Mouse (Mus musculus): Measurements from ENCODE around the gene Hmx1.

The Hmx1 gene

DNA sequence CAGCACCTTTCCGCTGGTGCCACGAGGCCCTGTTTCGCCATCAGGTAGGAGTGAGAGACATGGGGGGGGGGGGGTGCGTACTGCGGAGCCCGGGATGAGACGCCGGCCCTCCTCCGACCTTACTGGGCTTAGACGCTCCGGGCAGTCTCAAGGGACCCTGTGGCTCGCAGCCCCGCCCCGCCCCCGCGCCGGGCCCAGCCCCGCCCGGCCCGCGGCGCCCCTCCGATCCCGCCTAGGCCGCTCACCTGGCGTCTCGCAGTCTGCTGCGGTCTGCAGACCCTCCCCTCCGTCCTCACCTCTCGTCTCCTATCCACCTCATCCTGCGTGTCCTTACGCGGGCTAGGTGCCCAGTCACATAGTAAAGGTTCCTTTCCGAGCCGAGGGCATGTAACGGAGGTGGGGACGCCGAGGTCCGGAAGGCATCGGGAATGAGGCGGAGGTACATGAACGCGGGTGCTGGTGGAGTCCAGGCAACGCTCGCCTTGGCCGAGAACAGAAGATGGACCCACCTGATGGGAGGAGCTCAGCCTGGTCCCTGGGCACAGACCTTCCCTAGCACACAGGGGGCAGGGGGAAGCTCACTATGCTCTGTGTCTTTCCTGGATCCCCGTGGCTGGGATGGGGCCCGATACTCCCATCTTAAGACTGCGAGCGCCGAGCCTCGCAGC is 8.9 kb downstream of the Hmx1 start:
- no peak for DNase-seq (ENCODE audit: low read depth, low spot score)

DNA sequence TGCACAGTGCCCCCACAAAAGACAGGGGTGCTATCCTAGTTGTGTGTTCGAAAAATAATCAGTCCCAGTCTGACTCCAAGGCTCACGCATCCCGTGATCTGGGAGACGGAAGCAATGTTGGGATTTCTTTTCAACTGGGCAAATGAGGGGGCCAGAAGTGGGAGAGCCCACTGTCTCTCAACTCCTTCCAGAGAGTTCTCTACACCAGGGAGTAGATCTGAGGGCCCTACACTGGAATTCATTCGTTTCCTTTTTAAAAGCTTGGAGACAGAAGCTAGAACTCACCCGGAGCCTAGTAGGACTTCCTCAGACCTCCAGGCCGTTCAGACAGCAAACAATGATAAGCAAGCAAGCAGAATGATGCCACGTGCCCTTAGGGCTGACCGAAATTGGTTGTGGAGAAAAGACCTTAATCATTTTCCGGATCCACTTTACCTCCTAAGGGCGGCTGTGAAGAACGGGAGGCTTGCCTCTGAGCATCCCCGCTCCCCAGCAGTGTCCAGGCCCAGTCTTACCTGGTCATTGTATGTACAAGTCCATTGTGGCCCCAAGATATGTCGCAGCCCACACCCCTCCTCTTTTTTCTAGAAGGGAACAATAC is 9.5 kb downstream of the Hmx1 start:
- no peak for DNase-seq (ENCODE audit: low read depth, low spot score)

DNA sequence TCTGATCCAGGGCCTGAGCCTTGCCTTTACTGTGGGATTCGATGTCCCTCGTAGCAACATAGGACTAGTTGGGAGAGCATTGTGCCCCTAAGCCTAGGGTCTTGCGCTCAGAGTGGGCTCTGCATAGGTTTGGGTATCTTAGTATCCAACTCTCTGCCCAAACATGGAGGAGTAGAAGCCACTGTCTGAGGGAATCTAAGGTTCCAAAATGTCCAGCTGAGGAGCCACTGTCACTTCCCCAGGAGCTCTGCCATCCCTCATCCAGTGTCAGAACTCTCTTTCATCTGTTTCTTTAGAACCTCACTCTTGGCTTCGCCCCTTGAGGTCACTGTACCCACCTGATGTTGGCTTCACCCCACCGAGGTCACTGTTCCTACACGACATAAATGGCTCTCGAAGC is 10.2 kb downstream of the Hmx1 start:
- no peak for DNase-seq (ENCODE audit: low read depth, low spot score)

DNA sequence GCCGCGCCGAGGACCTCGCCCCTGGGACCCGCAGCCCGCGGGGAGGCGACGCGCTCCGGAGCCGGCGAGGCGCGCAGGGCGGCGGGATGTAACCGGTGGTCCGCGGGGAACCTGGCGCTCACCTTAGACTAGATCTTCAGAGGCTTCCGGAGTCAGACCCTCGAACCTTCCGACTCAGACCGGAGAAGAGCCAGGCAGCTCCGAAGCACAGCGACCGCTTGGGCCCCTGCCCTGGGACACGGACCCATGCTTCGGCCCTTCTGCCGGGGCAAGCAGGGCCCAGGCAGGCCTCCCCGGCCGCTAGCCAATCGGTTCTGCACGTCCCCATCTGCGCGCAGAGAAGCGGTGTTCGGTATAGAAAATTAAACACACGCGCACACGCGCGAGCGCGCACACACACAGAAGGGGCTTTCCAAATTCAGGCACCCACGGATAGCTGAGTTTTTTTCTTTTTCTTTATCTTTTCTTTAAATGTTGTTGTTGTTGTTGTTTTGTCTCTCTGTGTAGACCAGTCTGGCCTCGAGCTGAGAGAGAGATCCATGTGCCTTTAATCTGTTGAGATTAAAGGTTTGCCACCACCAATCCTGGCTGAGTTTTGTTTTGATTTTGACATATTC is 10.9 kb downstream of the Hmx1 start:
- DNase-seq (ENCODE audit: low read depth, low spot score): no peak

DNA sequence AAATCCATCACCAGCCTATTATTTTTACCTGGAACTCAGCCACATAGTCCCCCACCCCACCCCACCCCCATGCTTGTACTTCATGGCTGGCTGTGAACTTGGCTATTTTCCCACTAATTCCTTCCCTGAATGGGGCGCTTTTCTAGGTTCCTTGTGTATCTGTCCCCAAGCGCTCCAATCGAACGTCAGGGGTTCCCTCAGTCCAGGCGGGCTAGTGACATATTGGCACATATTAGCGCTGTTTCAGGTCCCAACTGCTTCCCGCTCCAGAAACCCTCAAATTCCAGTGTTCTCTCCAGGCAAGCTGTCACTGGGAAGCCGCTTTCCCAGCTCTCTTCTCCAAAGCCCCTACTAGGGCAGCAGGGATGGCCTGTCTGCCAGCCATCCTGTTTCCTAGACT is 12.3 kb downstream of the Hmx1 start:
- DNase-seq (ENCODE audit: low read depth, low spot score): no peak

DNA sequence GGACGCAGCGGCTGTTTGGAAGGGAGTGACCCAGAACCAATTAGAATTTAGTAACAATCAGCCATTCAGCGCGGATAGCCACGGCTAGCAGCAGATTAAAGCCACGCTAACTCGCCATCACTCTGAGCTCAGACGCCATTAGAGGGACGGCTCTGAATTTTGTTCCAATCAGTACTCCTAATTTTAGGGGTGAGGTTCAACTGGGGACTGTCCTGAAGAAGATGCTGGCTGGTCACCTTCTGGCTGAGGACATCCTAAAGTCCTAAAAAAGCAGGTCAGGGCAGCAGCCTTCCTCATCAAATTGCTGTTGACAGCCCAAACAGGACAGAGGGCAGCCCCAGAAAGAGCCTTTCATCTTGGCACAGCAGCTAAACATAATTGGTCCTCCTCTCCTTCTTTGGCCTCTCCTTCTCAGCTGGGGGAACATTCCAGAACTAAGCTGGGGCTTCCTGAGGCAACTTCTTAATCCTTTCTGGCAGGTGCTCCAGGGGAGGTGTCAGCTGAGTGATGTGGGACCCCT is 18.6 kb downstream of the Hmx1 start:
- DNase-seq (ENCODE audit: low read depth, low spot score): no peak

DNA sequence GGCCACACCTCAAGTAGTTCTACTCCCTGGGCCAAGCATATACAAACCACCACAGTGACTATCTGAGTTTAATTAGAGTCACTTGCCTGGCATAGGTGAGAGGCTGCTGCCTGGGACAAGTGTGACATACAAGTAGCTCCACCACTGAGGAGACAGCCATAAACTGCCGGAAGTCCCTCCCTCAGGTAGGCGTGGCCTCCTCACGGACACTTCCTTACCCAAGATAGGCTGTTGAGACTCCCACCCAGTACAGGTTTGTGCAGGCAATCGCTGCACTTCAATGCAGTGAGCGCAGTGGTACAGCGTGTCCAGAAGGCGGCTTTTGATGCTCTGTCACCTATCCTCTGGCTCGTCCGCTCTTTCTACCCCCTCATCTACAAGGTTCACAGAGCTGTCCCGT is 22.1 kb downstream of the Hmx1 start:
- DNase-seq (ENCODE audit: low read depth, low spot score): no peak

DNA sequence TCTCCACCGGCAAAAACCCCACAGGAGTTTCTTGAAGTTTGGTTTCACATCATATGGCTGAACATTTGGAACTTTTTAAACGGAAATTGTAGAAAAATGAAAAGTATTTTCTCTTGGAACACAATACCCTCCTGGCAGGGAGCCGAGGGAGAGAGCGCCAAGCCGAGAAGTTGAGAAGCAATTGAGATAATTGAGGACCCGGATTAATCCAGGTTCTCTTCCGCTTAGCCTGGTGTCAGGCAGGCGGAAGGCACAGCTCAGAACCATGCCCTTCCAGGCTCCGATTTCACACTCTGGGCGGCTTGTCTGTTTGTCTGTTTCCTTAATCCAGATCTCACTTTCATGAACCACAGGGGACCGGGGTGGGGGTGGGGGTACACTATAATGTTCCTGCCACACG is 23.9 kb downstream of the Hmx1 start:
- no peak for DNase-seq (ENCODE audit: low read depth, low spot score)

DNA sequence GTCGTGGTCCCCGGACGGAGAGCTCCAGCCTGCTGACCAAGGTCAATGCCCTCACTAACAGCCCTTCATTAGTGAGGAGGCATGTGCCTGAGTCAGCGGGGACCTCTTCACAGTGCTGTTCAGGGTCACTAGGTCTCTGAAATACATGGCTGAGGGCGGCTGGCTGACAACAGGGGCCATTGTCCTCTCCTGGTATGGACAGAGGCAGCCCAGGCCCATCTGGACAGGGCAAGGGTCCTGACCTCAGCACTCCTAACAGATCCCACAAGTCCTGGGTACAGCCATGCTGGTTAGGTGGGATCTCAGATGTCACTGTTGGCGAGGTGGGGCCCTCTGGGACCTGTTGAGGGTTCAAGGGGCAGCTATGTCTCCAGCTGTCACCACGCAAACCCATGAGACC is 28.8 kb downstream of the Hmx1 start:
- DNase-seq (ENCODE audit: low read depth, low spot score): no peak

DNA sequence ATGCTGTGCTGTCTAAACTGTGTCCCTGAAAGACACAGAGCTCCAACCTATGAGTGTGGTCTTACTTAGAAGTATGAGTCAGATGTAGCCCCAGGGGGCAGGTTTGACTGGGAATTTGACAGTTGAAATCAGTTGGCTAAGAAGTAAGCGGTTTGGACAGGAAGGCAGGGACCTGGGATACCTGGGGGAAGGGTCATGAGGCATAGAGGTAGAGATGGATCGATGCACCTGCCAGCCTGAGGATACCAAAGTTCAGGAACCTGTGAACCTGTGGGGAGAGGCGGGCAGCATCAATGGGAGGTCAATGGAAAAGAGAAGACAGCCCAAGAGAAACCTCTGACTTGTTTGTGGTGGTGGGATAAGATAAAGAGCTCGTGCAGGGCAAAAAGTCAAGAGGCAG is 32.7 kb downstream of the Hmx1 start:
- DNase-seq (ENCODE audit: low read depth, low spot score): no peak

DNA sequence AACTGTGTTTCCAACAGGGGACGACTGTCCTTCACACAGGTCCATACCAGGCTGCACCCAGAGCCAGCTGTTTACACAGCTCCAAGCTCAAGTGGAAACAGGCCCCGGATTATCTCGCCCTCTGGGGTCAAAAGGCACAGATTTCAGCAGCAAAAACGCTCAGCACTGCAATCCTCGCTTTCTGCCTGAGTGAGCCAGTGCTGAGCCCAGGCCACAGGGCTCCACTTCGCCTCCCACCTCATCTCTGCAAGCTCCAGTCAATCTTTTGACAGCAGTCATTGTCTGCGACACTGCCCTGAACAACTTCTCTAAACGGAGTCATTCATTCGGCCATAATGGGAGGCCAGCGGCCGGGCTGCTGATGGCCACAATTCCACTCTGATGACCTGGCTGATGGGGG is 36.3 kb downstream of the Hmx1 start:
- no peak for DNase-seq (ENCODE audit: low read depth, low spot score)

DNA sequence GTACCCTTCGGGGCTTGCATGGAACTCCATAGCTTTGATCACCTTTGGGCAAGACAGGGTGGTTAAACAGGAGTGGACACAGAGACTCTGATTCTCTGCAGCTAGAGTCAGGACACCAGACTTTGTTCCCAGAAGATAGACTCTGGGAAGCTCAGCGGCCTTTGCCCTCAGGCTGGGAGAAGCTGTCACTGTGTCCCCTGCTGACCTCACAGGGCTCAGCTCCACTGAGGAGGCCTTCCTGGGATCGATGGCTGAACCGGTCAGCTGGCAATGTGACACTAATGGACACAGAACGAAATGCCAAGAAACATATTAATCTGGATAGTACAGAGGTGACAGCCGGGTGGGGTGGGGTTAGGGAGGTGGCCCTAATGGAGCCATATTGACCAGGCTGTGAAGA is 39.0 kb downstream of the Hmx1 start:
- DNase-seq (ENCODE audit: low read depth, low spot score): no peak

DNA sequence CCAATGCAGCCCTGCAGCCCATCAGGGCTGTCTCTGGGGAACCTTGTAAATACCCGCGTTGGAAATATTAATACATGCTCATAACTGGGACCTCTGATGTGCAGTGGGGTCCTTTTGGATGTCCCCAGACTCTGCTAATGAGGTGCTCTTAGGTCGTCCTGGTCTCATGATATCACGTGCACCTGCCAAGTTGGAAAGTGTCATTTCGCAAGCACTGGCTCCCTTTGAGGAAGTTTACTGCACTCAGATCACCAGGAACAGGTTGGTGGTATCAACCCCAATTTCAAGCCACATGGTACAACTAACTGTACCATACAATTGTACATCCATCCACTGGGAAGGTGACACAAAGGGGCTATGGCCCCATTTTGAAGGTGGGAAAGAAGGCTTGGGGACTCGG is 39.5 kb downstream of the Hmx1 start:
- DNase-seq (ENCODE audit: low read depth, low spot score): no peak

DNA sequence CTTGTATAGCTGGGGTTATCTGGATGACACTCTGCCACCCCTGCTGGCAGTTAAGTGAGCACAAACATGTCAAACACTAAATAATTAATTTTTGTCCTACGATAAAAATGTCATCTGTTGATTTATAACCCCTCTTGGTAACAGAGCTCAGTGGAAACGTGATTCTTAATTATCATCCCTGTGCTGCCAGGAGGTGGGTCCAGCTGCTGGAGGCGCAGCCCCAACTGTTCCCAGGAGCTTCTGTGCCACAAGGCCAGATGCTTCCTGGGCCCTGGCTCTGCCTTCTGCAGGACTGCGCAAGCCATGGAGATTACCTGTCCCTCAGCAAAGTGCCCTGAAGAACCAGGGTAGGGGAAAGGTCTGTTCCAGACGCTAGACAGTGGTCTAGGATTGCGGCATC is 43.2 kb downstream of the Hmx1 start:
- no peak for DNase-seq (ENCODE audit: low read depth, low spot score)

DNA sequence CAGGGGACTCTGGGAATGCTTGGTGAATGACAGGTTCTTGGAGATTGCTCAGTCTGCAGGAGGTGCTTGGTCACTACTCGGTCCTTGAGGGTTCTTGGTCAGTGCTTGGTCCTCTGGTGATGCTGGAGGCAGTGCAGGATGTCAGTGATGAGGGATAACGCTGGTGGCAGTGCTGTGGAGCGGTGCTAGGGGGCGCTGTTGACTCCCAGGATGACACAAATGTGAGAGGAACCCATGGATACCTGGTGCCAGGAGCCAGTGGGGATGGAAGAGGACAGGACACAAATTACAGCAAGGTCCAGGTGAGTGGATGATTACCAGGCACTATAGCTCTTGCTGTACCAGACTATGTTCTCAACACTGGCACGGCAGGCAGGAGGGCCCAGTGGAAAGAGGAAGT is 45.1 kb downstream of the Hmx1 start:
- DNase-seq (ENCODE audit: low read depth, low spot score): no peak

DNA sequence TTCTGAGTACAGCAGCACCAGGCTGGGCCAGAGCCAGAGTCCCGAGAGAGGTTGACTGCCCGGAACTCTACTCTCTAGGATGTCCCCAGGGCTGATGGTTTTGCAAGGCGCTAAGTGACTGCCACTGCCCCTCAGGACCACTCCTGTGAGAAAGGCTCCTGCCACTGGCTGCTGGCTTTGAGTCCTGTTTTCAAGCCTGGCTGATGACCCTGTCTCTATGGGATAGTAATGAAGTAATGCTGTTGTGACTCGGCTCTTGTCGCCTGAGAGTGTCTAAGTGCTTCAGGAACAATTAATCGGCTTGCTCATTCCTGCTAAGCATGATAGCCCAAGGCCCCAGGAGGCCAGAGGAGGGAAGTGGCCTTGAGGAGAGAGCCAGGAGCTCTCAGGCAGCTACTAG is 45.8 kb downstream of the Hmx1 start:
- no peak for DNase-seq (ENCODE audit: low read depth, low spot score)

DNA sequence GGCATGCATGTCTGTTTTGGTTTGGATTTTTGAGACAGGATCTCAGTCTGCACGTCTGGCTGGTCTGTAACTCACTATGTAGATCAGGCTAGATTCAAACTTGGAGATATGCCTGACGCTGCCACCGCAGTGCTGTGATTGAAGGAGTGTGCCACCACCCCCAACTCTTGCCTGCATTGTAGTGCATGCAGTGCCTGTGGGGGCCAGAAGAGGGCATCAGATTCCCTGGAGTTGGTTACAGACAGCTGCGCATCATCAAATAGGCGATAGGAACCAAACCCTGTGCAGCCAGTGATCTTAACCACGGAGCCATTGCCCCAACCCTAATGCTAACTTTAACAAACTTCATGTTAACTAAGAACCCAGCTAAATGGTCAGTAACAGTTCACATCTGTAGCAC is 49.9 kb downstream of the Hmx1 start:
- no peak for DNase-seq (ENCODE audit: low read depth, low spot score)

DNA sequence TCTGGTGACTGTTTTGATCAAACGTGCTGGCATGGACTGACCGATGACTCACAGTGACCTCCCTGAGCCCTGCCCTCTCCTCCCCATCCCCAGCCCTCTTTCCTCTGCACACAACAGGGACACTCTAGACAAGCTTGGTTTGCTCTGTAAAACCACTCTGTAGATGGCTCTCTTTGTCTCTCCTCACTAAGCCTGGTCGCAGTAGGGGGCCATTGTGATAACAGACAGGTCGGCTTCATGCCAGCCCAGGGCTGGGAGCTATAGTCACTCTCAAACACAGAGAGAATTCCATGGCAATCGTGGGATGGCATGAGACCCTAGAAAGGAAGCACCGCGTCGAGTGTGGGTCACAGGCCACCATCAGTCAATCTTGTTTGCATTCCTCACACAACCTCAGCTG is 51.6 kb downstream of the Hmx1 start:
- no peak for DNase-seq (ENCODE audit: low read depth, low spot score)

DNA sequence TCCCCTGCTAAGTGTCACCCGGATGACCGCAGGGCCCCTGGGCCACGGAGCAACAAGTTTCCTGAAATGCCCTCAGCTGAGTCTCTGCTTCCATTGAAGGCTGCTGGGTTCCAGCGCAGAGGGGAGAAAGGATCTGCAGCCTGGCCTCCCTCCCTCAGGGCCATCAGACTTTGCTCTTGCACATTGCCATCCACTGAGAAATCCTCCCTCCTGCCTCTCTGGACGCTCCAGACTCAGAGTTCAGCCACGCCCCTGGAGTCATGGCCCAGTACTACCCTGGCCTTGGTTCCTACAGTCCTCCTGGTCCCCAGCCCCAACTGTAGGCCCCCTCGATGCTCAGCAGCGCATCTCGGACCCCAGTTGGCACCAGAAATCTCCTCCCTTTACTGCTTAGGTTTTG is 52.5 kb downstream of the Hmx1 start:
- no peak for DNase-seq (ENCODE audit: low read depth, low spot score)

DNA sequence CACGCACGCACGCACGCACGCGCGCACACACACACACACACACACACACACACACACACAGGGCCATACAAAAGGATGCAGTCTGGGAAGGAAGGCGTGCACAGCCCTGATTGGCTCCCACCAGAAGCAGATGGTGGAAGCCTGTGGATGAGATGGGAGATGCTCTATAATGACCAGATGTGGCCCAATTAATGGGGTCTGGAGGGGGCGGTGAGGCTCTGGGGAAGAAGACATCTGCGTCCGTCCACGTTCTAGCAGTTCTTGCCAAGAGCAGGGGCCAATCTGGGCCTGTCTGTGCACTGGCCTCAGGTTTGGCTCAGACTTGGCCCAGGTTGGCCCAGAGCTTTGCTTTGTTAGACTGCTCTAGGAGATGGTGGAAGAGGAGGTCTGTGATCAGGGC is 55.8 kb downstream of the Hmx1 start:
- no peak for DNase-seq (ENCODE audit: low read depth, low spot score)

DNA sequence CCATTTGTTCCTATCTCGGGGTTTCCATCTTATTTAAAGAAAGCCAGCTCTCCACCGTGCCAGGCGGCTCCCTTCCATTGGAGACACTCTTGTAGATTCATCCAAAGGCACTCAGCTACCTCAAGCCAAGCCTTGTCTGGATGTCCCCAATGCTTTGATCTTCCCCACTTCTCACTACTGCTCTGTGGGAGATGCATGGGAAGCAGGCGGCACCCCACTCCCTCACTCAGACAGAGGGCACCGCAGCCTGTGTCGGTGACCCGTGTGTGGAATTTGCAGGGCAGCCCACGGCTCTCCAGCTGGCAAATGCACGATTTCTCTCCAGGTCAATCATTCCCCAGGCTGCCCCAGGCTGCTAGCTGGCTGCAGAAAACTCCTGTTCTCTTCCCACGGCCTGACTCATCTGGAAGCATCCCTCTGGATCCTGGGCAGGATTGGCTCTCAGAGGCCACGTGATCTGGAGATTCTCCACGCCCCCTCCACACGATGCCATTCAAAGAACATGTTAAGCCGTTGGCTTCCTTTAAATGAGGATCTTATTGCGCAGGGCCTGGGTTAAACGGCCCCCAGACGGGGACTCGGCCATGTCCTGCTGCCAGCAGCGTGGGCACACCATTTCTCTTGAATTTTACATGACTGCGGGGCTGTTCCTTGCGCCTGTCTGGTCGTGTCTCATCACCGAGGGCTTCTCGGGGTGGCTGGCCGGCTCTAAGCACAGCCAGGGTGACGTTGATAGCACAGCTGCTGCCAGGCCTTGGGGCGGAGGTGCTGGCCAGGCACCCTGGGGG is 58.9 kb downstream of the Hmx1 start:
- no peak for DNase-seq (ENCODE audit: low read depth, low spot score)

All from CD4-positive, CD25-positive, alpha-beta regulatory T cell, adult 2 months (primary cell).